In genomic region chr8:44855115-44855514, GRCm38 (mm10) we compare ENCODE assay signal across 30 mouse cellular contexts.
"Had no signal": no experiment of that assay in that cellular context is flagged by ENCODE, and none has a peak within 500 bp of the region (broad histone marks: within the 10 kb centered on the region; RNA-seq: fewer than 3 reads in every experiment).

No protein-coding gene starts in this region.

- H3K27ac ChIP-seq: left cerebral cortex, adult 2 months; limb, embryonic 10.5 days; limb, embryonic 12.5 days; limb, embryonic 13.5 days; limb, embryonic 15.5 days; liver, embryonic 12.5 days; liver, embryonic 13.5 days; liver, embryonic 14.5 days; liver, embryonic 15.5 days; lung, embryonic 15.5 days; macrophage; midbrain, embryonic 10.5 days; midbrain, embryonic 12.5 days; midbrain, embryonic 13.5 days; midbrain, embryonic 15.5 days had no signal

- H3K4me3 ChIP-seq: left cerebral cortex, adult 2 months; limb, embryonic 10.5 days; limb, embryonic 12.5 days; limb, embryonic 13.5 days; limb, embryonic 15.5 days; liver, embryonic 12.5 days; liver, embryonic 13.5 days; liver, embryonic 15.5 days; lung, embryonic 15.5 days; midbrain, embryonic 10.5 days; midbrain, embryonic 12.5 days; midbrain, embryonic 13.5 days; midbrain, embryonic 15.5 days; myocyte had no signal

- ATAC-seq: liver, embryonic 12.5 days; liver, postnatal 0 days; lung, postnatal 0 days; midbrain, embryonic 13.5 days; midbrain, embryonic 15.5 days; midbrain, embryonic 16.5 days had no signal

- DNase-seq: left cerebral cortex, postnatal 4 days; liver; liver, embryonic 13.5 days; liver, postnatal 0 days; lung, adult 18-20 months; lung, adult 2 months; lung, embryonic 14.5 days; lung, postnatal 10 days; lung, postnatal 14 days; lung, postnatal 36 days; lung, postnatal 4 days; midbrain, embryonic 14.5 days had no signal

- H3K27me3 ChIP-seq: limb, embryonic 12.5 days; limb, embryonic 13.5 days; limb, embryonic 15.5 days; liver, embryonic 12.5 days; liver, embryonic 13.5 days; liver, embryonic 15.5 days; lung, embryonic 15.5 days; megakaryocyte, embryonic 14.5 days; midbrain, embryonic 12.5 days; midbrain, embryonic 13.5 days; midbrain, embryonic 15.5 days had no signal

- H3K4me1 ChIP-seq: limb, embryonic 10.5 days; limb, embryonic 12.5 days; limb, embryonic 13.5 days; limb, embryonic 15.5 days; liver, embryonic 12.5 days; liver, embryonic 13.5 days; liver, embryonic 15.5 days; lung, embryonic 15.5 days; megakaryocyte, embryonic 14.5 days; midbrain, embryonic 10.5 days; midbrain, embryonic 12.5 days; midbrain, embryonic 13.5 days; midbrain, embryonic 15.5 days had no signal
